Mouse (Mus musculus) lung, adult 2 months (tissue): ENCODE data around the gene Ncoa3.

ENCODE experiments used
- CTCF ChIP-seq: fragments of 200-500 bp; IDR thresholded peaks from 2 replicates; pipeline ENCODE4 v1.5.1; 2011; ENCODE audit warnings: mild to moderate bottlenecking, low read length, control low read depth; ENCODE audit not compliant: insufficient read depth
- POLR2A ChIP-seq: fragments of 200-500 bp; IDR thresholded peaks from 2 replicates; pipeline ENCODE4 v1.6.1; 2011; ENCODE audit warnings: low read depth, mild to moderate bottlenecking, control low read depth, low read length, borderline replicate concordance; ENCODE audit errors: extremely low read depth

DNA sequence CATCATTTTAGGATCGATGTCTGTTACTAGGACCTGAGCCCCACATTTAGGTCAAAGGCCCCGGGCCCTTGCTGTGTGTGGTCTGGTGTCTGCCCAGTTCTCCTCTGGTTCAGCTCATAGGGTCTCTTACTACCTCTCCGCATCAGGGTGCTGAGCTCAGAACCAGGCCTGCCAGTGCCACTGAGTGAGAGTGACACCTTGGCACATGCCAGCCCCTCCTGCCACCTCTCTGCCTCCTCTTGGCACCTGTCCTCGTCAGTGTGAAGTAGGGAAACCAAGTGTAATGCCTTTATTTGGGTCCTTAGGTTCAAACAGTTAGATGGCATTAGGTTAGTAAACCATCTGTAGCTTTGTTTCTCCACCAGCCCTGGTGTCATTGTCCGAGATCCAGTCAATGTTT is 79.0 kb downstream of the Ncoa3 start:
- no peak for TF ChIP-seq CTCF
- TF ChIP-seq POLR2A, result no peak
